Mouse (Mus musculus) MEL (cell line): ENCODE data around the gene Slc39a11.

Experiments
- CTCF ChIP-seq, 3 experiments: IDR thresholded peaks in 2 of 3; conservative IDR thresholded peaks in 1 of 3; 2 replicates each; pipeline ENCODE4 v1.5.1; 2011 to 2012; ENCODE audit warnings: low read length in 3 of 3, low read depth in 2 of 3, mild to moderate bottlenecking in 2 of 3, improper control_type of control experiment in 1 of 3, inconsistent platforms in 1 of 3, mixed read lengths in 1 of 3, moderate library complexity in 1 of 3; ENCODE audit not compliant: control insufficient read depth in 1 of 3, insufficient read depth in 1 of 3, poor library complexity in 1 of 3, severe bottlenecking in 1 of 3
- ELF1 ChIP-seq: IDR thresholded peaks from 2 replicates; pipeline ENCODE4 v1.6.1; 2014; ENCODE audit warnings: low read depth, mild to moderate bottlenecking, inconsistent platforms, low read length, improper control_type of control experiment, moderate library complexity
- MYC ChIP-seq: IDR thresholded peaks from 2 replicates; pipeline ENCODE4 v1.6.1; 2011; ENCODE audit warnings: low read depth, mild to moderate bottlenecking, low read length, improper control_type of control experiment, moderate library complexity
- POLR2A ChIP-seq, 2 experiments: IDR thresholded peaks; 2 replicates each; pipeline ENCODE4 v1.6.1; 2011 to 2012; ENCODE audit warnings: low read length in 2 of 2, mild to moderate bottlenecking in 2 of 2, control low read depth in 1 of 2, improper control_type of control experiment in 1 of 2, low read depth in 1 of 2, moderate library complexity in 1 of 2; ENCODE audit not compliant: control insufficient read depth in 1 of 2, insufficient read depth in 1 of 2, poor library complexity in 1 of 2
- POLR2AphosphoS5 ChIP-seq: IDR thresholded peaks from 2 replicates; pipeline ENCODE4 v1.6.1; 2012; ENCODE audit warnings: low read depth, borderline replicate concordance, mild to moderate bottlenecking, inconsistent platforms, low read length, moderate library complexity, mixed read lengths
- TAL1 ChIP-seq: IDR thresholded peaks from 2 replicates; pipeline ENCODE4 v1.6.1; 2012; ENCODE audit warnings: mild to moderate bottlenecking, inconsistent platforms, low read length, moderate library complexity, mixed read lengths
- TBP ChIP-seq: IDR thresholded peaks from 2 replicates; pipeline ENCODE4 v1.8.0; 2011; ENCODE audit warnings: low read depth, low read length, improper control_type of control experiment
- TCF12 ChIP-seq: IDR thresholded peaks from 2 replicates; pipeline ENCODE4 v1.6.1; 2014; ENCODE audit warnings: low read depth, mild to moderate bottlenecking, inconsistent platforms, low read length, improper control_type of control experiment, moderate library complexity
- USF1 ChIP-seq: IDR thresholded peaks from 2 replicates; pipeline ENCODE4 v1.6.1; 2014; ENCODE audit warnings: low read depth, mild to moderate bottlenecking, inconsistent platforms, low read length, improper control_type of control experiment, moderate library complexity
- USF2 ChIP-seq, 2 experiments: IDR thresholded peaks; 2 replicates each; pipeline ENCODE4 v1.6.1; 2011 to 2012; ENCODE audit warnings: improper control_type of control experiment in 2 of 2, low read length in 2 of 2, borderline replicate concordance in 1 of 2, inconsistent platforms in 1 of 2, low read depth in 1 of 2, mild to moderate bottlenecking in 1 of 2; ENCODE audit not compliant: insufficient read depth in 1 of 2

GRCm38 (mm10) chr11:113223756-113224323, 426.0 kb downstream of the Slc39a11 start:
- TF ChIP-seq MYC, result no peak
- TF ChIP-seq POLR2A (IDR thresholded peaks at IDR 0.05; ENCODE audit: control insufficient read depth in 1 of 2, insufficient read depth in 1 of 2, low read depth in 1 of 2, low read length in 2 of 2, poor library complexity in 1 of 2), result no peak
- no peak for TF ChIP-seq TAL1
- TF ChIP-seq ELF1, result no peak
- TF ChIP-seq CTCF (IDR thresholded peaks at IDR 0.05 in 2 of 3, conservative IDR thresholded peaks at IDR 0.05 in 1 of 3; ENCODE audit: control insufficient read depth in 1 of 3, insufficient read depth in 1 of 3, low read depth in 2 of 3, low read length in 3 of 3, poor library complexity in 1 of 3, severe bottlenecking in 1 of 3), result no peak
- no peak for TF ChIP-seq USF1
- no peak for TF ChIP-seq TCF12
- no peak for TF ChIP-seq TBP
- TF ChIP-seq POLR2AphosphoS5, result no peak
- no peak for TF ChIP-seq USF2 (IDR thresholded peaks at IDR 0.05; ENCODE audit: borderline replicate concordance in 1 of 2, insufficient read depth in 1 of 2, low read depth in 1 of 2, low read length in 2 of 2)
